Mouse (Mus musculus) testis, adult 2 months (tissue): ENCODE results near the gene Mrps17.

ENCODE experiments used
- CTCF ChIP-seq: fragments of 200-500 bp; IDR thresholded peaks from 2 replicates; pipeline ENCODE4 v1.5.1; 2012; ENCODE audit warnings: low read depth, mild to moderate bottlenecking, inconsistent platforms, low read length, moderate library complexity; ENCODE audit not compliant: control insufficient read depth, insufficient read depth, insufficient replicate concordance
- POLR2A ChIP-seq: fragments of 200-500 bp; IDR thresholded peaks from 2 replicates; pipeline ENCODE4 v1.6.1; 2012; ENCODE audit warnings: low read depth, mild to moderate bottlenecking, inconsistent platforms, low read length, moderate library complexity; ENCODE audit not compliant: control insufficient read depth

- TF ChIP-seq POLR2A (peak; percentile 95), CTCF (no peak)
Observed at GRCm38 (mm10) chr5:129715326-129715861, at the start of gene Mrps17.
